ENCODE assay signal across 8 mouse cellular contexts in the genomic region with DNA sequence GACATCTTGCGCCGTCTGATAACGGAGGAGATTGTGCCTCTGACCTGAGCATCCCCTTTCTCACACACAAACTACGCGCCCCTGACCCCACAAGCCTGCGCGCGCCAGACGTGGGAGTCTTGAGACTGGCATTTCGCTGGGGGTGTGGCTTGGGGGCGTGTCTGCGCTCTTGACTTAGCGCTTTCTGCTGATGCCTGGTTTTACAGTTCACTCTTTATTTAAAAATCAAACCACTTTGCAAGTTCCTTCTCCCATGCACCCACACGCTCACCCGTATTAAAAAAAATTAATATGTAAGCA. TPM values are rescaled to one million over a fixed set of nuclear protein-coding genes. Genes with fewer than 3 reads are reported as not detected.
A peak's percentile ranks its signal among the peaks of the same experiment; 100 is the strongest.
DNase-seq lines count a peak whose midpoint lies in the region; ATAC-seq and TF ChIP-seq lines count a peak whose summit lies in the region.
"Not testable (repeated sequence)": the region's sequence is repeated elsewhere in the genome, so short reads cannot be mapped to it uniquely, and the experiment has no call there.

No protein-coding gene starts in this region.

- 0% methylated on average over 12 of the region's 15 CpGs for WGBS in forebrain, postnatal 0 days
- under 1% methylated on average over 15 of the region's 15 CpGs for WGBS in hindbrain, embryonic 12.5 days
- 3% methylated on average over 12 of the region's 15 CpGs for WGBS in liver, postnatal 0 days (ENCODE audit: insufficient replicate concordance)
- under 1% methylated on average over 12 of the region's 15 CpGs for WGBS in stomach, postnatal 0 days

- not testable (repeated sequence) for TF ChIP-seq CTCF in forebrain, postnatal 0 days (IDR thresholded peaks at IDR 0.05; ENCODE audit: low read depth); liver, postnatal 0 days (IDR thresholded peaks at IDR 0.05; ENCODE audit: low read depth); stomach, postnatal 0 days (IDR thresholded peaks at IDR 0.05; ENCODE audit: low read depth)

- ATAC-seq in common myeloid progenitor, adult 5-6 weeks (replicated peaks; ENCODE audit: low read depth, poor library complexity, severe bottlenecking), result peak; percentile 70
- peak; percentile 77 for ATAC-seq in forebrain, postnatal 0 days
- peak; percentile 74; the same call in 1 of the 2 replicates for ATAC-seq in hindbrain, embryonic 12.5 days (ENCODE audit: low FRiP score)
- ATAC-seq in liver, postnatal 0 days, result peak; percentile 16; the same call in 1 of the 2 replicates
- peak; percentile 20; the same call in 1 of the 2 replicates for ATAC-seq in monocyte, adult 5-6 weeks (replicated peaks; ENCODE audit: insufficient number of reproducible peaks, low FRiP score, low TSS enrichment, poor library complexity, severe bottlenecking)
- ATAC-seq in stomach, postnatal 0 days (ENCODE audit: low FRiP score, low TSS enrichment), result peak; percentile 53

- peak overlapping the region; percentile 49 for H3K4me2 ChIP-seq in forebrain, postnatal 0 days (ENCODE audit: low read depth)
- H3K4me2 ChIP-seq in hindbrain, embryonic 12.5 days (replicated peaks), result peak overlapping the region; percentile 48
- peak overlapping the region; percentile 55 for H3K4me2 ChIP-seq in liver, postnatal 0 days (ENCODE audit: low read depth, low read length)
- peak overlapping the region; percentile 47 for H3K4me2 ChIP-seq in stomach, postnatal 0 days (replicated peaks; ENCODE audit: low read depth)

- H3K27me3 ChIP-seq in forebrain, postnatal 0 days (ENCODE audit: insufficient read depth, low read length); hindbrain, embryonic 12.5 days; liver, postnatal 0 days (ENCODE audit: insufficient read depth, low read length); stomach, postnatal 0 days (ENCODE audit: control insufficient read depth, insufficient read depth, low read length): not testable (repeated sequence)

- not testable (repeated sequence) for H3K27ac ChIP-seq in forebrain, postnatal 0 days (ENCODE audit: low read depth, low read length); hindbrain, embryonic 12.5 days; liver, postnatal 0 days (ENCODE audit: low read depth); stomach, postnatal 0 days (replicated peaks)

- H3K4me1 ChIP-seq in forebrain, postnatal 0 days (ENCODE audit: insufficient read depth); hindbrain, embryonic 12.5 days; liver, postnatal 0 days (ENCODE audit: insufficient read depth); stomach, postnatal 0 days (replicated peaks; ENCODE audit: control insufficient read depth, insufficient read depth): not testable (repeated sequence)

- H3K9ac ChIP-seq in forebrain, postnatal 0 days; hindbrain, embryonic 12.5 days; liver, postnatal 0 days (replicated peaks); stomach, postnatal 0 days (ENCODE audit: low read length): not testable (repeated sequence)

- DNase-seq in MN1 (ENCODE audit: low spot score), result peak; percentile 59
- peak; percentile 79 for DNase-seq in forebrain, postnatal 0 days
- DNase-seq in kidney, postnatal 14 days, result peak; percentile 62
- peak; percentile 26 for DNase-seq in liver, postnatal 0 days
- peak; percentile 57 for DNase-seq in stomach, postnatal 0 days (ENCODE audit: low spot score)

- H3K4me3 ChIP-seq in forebrain, postnatal 0 days (ENCODE audit: low read depth, low read length), result peak overlapping the region; percentile 36
- H3K4me3 ChIP-seq in hindbrain, embryonic 12.5 days, result peak overlapping the region; percentile 33
- H3K4me3 ChIP-seq in liver, postnatal 0 days (ENCODE audit: low read depth, low read length), result peak overlapping the region; percentile 31
- H3K4me3 ChIP-seq in stomach, postnatal 0 days (ENCODE audit: low read depth, low read length), result peak overlapping the region; percentile 18; the same call in 1 of the 2 replicates

- not testable (repeated sequence) for H3K9me3 ChIP-seq in forebrain, postnatal 0 days (ENCODE audit: low read length); hindbrain, embryonic 12.5 days (replicated peaks); liver, postnatal 0 days (ENCODE audit: low read length); stomach, postnatal 0 days (ENCODE audit: control insufficient read depth, low read length)

- H3K36me3 ChIP-seq in forebrain, postnatal 0 days (ENCODE audit: insufficient read depth); hindbrain, embryonic 12.5 days; liver, postnatal 0 days (replicated peaks; ENCODE audit: insufficient read depth, low read length); stomach, postnatal 0 days (ENCODE audit: control insufficient read depth, insufficient read depth, low read length): not testable (repeated sequence)

- TF ChIP-seq EP300 in liver, postnatal 0 days (IDR thresholded peaks at IDR 0.05; ENCODE audit: low read depth); stomach, postnatal 0 days (optimal IDR thresholded peaks at IDR 0.05): not testable (repeated sequence)

RNA-seq across cellular contexts. Expression of gene Gpr137b, which starts 0.2 kb away (rescaled TPM):
- total RNA-seq in common myeloid progenitor, adult 5-6 weeks (2017), result 0.39 and 0.73 TPM in 2 replicates
- total RNA-seq in forebrain, postnatal 0 days (2014; rRNA removed), result 13.6 and 18.3 TPM in 2 replicates
- 14.1 and 16.4 TPM in 2 replicates for polyA plus RNA-seq in forebrain, postnatal 0 days (2015; fragmentation: Nextera tagmentation; extraction: Ambion mirVana)
- polyA plus RNA-seq in hindbrain, embryonic 12.5 days (2016; fragmentation: Nextera tagmentation; extraction: Ambion mirVana), result 28.1 and 30.1 TPM in 2 replicates
- polyA plus RNA-seq in liver, postnatal 0 days (2015; fragmentation: Nextera tagmentation; extraction: Ambion mirVana), result 2.2 and 3.6 TPM in 2 replicates
- total RNA-seq in monocyte, adult 5-6 weeks (2017), result 54.3 to 120 TPM (median 68.3 TPM) in 3 replicates
- 4.8 and 5.7 TPM in 2 replicates for polyA plus RNA-seq in stomach, postnatal 0 days (2015; fragmentation: Nextera tagmentation; extraction: Ambion mirVana)

RNA-seq across cellular contexts. Expression of gene Nid1, which starts 43.3 kb away (rescaled TPM):
- not detected in 2 replicates for total RNA-seq in common myeloid progenitor, adult 5-6 weeks (2017)
- total RNA-seq in forebrain, postnatal 0 days (2014; rRNA removed), result 28.8 and 53.5 TPM in 2 replicates
- polyA plus RNA-seq in forebrain, postnatal 0 days (2015; fragmentation: Nextera tagmentation; extraction: Ambion mirVana), result 18.1 and 21.6 TPM in 2 replicates
- 51.8 and 58.7 TPM in 2 replicates for polyA plus RNA-seq in hindbrain, embryonic 12.5 days (2016; fragmentation: Nextera tagmentation; extraction: Ambion mirVana)
- polyA plus RNA-seq in liver, postnatal 0 days (2015; fragmentation: Nextera tagmentation; extraction: Ambion mirVana), result 14.8 and 17.9 TPM in 2 replicates
- total RNA-seq in monocyte, adult 5-6 weeks (2017), result 1.8 to 8.3 TPM (median 3.0 TPM) in 3 replicates
- polyA plus RNA-seq in stomach, postnatal 0 days (2015; fragmentation: Nextera tagmentation; extraction: Ambion mirVana), result 36.2 and 42.6 TPM in 2 replicates

Comparison
In these comparisons a context has a peak if more than half of its experiments do, and no peak if none do; other contexts are left out.
1. DNase-seq: peak in every context shown above with its lines; median percentile 79 in forebrain, postnatal 0 days; 62 in kidney, postnatal 14 days; 59 in MN1; 57 in stomach, postnatal 0 days; 26 in liver, postnatal 0 days.
2. ATAC-seq: peak in every context shown above with its lines; median percentile 77 in forebrain, postnatal 0 days; 74 in hindbrain, embryonic 12.5 days; 70 in common myeloid progenitor, adult 5-6 weeks; 53 in stomach, postnatal 0 days; 20 in monocyte, adult 5-6 weeks; 16 in liver, postnatal 0 days.